Mouse (Mus musculus) embryonic facial prominence, embryonic 14.5 days (tissue): Measurements from ENCODE around the gene Acss3. TPM values are rescaled to one million over a fixed set of nuclear protein-coding genes. Genes with fewer than 3 reads are reported as not detected.

Experiments
- ATAC-seq: fragments of 200-750 bp; cut with Nextera tagmentation; 2 replicates; pipeline ENCODE4 v1.8.0; 2017; ENCODE audit warnings: low read depth, moderate number of reproducible peaks, moderate TSS enrichment
- DNase-seq: peaks from one replicate; pipeline ENCODE4 v3.0.0-alpha.2; 2015; ENCODE audit warnings: low spot score
- H3K27ac ChIP-seq: fragments of 300-500 bp; sonication (generic); replicated peaks from 2 replicates; pipeline ENCODE4 v1.5.1; 2014; ENCODE audit warnings: low read depth, mild to moderate bottlenecking, low read length, moderate library complexity
- H3K27me3 ChIP-seq: fragments of 300-500 bp; sonication (generic); replicated peaks from 2 replicates; pipeline ENCODE4 v1.6.1; 2014; ENCODE audit warnings: low read length; ENCODE audit not compliant: control insufficient read depth, insufficient read depth
- H3K36me3 ChIP-seq: fragments of 300-500 bp; sonication (generic); 2 replicates; pipeline ENCODE4 v1.6.1; 2014; ENCODE audit warnings: low read length, mixed read lengths; ENCODE audit not compliant: control insufficient read depth, insufficient read depth
- H3K4me1 ChIP-seq: fragments of 300-500 bp; sonication (generic); 2 replicates; pipeline ENCODE4 v1.6.1; 2014; ENCODE audit warnings: antibody characterized with exemption, low read length; ENCODE audit not compliant: control insufficient read depth, insufficient read depth
- H3K4me2 ChIP-seq: fragments of 300-500 bp; sonication (generic); 2 replicates; pipeline ENCODE4 v1.6.1; 2014; ENCODE audit warnings: low read depth, mild to moderate bottlenecking, low read length, moderate library complexity, mixed read lengths
- H3K4me3 ChIP-seq: fragments of 300-500 bp; sonication (generic); 2 replicates; pipeline ENCODE4 v1.5.1; 2014; ENCODE audit warnings: low read depth, mild to moderate bottlenecking, low read length
- H3K9ac ChIP-seq: fragments of 300-500 bp; sonication (generic); 2 replicates; pipeline ENCODE4 v1.6.1; 2014; ENCODE audit warnings: low read depth, mild to moderate bottlenecking, low read length, moderate library complexity, mixed read lengths
- H3K9me3 ChIP-seq: fragments of 300-500 bp; sonication (generic); 2 replicates; pipeline ENCODE4 v1.6.1; 2016; ENCODE audit warnings: low read length; ENCODE audit not compliant: control insufficient read depth
- WGBS: fragments of 180-500 bp; shearing (Covaris S2); extraction: QIAGEN DNeasy Blood & Tissue Kit; methylation state at CpG from one replicate; pipeline ENCODE4 v1.1.7; 2014; 5-methylcytosine and 5-hydroxymethylcytosine counted together
- polyA plus RNA-seq: library from polyadenylated mRNA; unstranded; fragments of >200 nt; fragmentation: Nextera tagmentation; extraction: Ambion mirVana; gene quantifications from 2 replicates; pipeline ENCODE4 v1.2.1, GENCODE M21; 2014

Gene Acss3
- 3.2 and 4.9 TPM in 2 replicates for polyA plus RNA-seq

DNA sequence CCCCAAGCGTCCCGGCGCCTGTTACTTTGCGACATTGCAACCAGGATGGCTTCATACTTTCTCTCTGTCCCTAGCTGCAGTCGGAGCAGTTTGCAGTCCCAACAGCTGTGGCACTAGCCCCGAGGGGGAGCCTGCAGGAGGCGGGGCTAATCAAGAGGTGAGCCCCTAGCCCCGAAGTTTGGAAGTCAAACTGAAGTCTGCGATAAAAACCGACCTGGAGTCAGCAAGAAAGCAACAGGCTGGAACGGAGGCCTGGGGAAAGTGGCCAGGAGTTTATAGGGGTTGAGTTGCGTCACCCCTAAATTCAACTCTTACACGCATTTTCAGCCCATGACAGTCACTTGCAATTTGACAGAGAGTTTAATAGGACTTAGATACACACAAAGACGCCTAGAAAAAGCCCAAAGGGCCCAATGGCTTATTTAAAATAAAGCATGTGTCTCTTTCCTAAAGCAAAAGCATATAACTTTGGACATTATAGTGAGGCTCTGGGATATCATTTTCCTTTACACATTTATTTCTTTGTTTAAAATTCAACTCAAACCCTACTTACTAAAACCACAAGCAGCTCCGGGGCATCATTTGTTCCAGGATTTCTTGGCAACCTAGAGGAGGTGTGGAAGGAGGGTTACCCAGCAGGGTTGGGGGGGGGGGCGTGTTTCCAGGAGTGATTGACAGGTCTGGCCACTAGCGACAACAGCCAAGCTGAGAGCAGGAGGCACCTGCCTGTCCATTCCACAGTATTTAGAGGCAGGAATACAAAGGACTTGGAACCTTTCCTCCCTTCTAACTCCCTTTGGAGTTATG, at the start of gene Acss3:
TSS of gene Acss3 (minus strand) at position 140 of the 807 bp plus-strand sequence.
- WGBS = 2% methylated on average over 17 of the region's 17 CpGs
- Histone ChIP-seq H3K9me3 (no peaks in the 10 kb centered on the region), H3K36me3 (no peaks in the 10 kb centered on the region), H3K4me1 (peaks cover 5% of the 10 kb centered on the region; the same call in 1 of the 2 replicates), H3K4me2 (peak within 1 kb of the TSS; percentile 75), H3K27ac (0 out of 2 replicates have a peak within 1 kb of the TSS, but pooled peaks have one; percentile 35), H3K27me3 (no peaks in the 10 kb centered on the region), H3K4me3 (peak within 1 kb of the TSS; percentile 61), H3K9ac (peak within 1 kb of the TSS; percentile 71)
- peak; percentile 96 for ATAC-seq
- DNase-seq = peak; percentile 91

- DNase-seq = peak; percentile 2
- no peak overlapping the region for H3K9ac ChIP-seq
- H3K4me2 ChIP-seq = no peak overlapping the region
- H3K9me3 ChIP-seq = no peaks in the 10 kb centered on the region
- H3K4me3 ChIP-seq = no peak overlapping the region
- no peak for ATAC-seq
- no peaks in the 10 kb centered on the region for H3K36me3 ChIP-seq
- H3K27me3 ChIP-seq = no peaks in the 10 kb centered on the region
- H3K4me1 ChIP-seq = no peaks in the 10 kb centered on the region
- 70% methylated on average over 3 of the region's 3 CpGs for WGBS
- H3K27ac ChIP-seq = no peak overlapping the region
Measured at GRCm38 (mm10) chr10:107172003-107172689, 48.7 kb upstream of the Acss3 start.

DNA sequence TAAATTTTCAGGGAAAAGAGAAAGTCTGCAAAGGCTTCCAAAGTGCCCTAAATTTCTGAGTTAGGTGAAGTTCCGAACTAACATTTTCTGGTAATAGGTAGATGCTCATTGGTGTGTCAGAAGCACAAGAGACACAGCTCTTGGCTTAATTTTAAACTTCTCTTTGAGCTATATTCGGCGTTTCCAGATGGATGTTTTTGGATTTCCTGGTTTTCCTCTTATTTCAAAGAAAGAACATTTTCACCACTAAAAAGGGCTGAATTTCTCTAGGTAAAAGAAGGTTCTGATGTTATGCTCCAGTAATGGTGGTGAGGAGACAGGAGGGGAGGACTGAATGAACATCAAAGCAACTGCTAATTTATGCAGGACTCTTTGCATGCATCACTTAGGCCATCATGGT, 43.0 kb upstream of the Acss3 start:
- no peak overlapping the region for H3K4me3 ChIP-seq
- no peaks in the 10 kb centered on the region for H3K27me3 ChIP-seq
- ATAC-seq = no peak
- H3K36me3 ChIP-seq = no peaks in the 10 kb centered on the region
- H3K4me1 ChIP-seq = no peaks in the 10 kb centered on the region
- DNase-seq = no peak
- H3K9ac ChIP-seq = no peak overlapping the region
- H3K9me3 ChIP-seq = no peaks in the 10 kb centered on the region
- H3K27ac ChIP-seq = no peak overlapping the region
- WGBS = 79% methylated on average over 3 of the region's 3 CpGs
- no peak overlapping the region for H3K4me2 ChIP-seq

GRCm38 (mm10) chr10:107148759-107149158, 25.3 kb upstream of the Acss3 start:
- Histone ChIP-seq H3K36me3 (no peaks in the 10 kb centered on the region), H3K4me1 (no peaks in the 10 kb centered on the region), H3K9me3 (no peaks in the 10 kb centered on the region), H3K9ac (no peak overlapping the region), H3K4me2 (no peak overlapping the region), H3K4me3 (no peak overlapping the region), H3K27me3 (no peaks in the 10 kb centered on the region), H3K27ac (no peak overlapping the region)
- DNase-seq (no peak), ATAC-seq (no peak)
- 98% methylated on average over 1 of the region's 1 CpGs for WGBS

- no peaks in the 10 kb centered on the region for H3K4me1 ChIP-seq
- no peak for ATAC-seq
- H3K27ac ChIP-seq = no peak overlapping the region
- H3K9me3 ChIP-seq = no peaks in the 10 kb centered on the region
- H3K9ac ChIP-seq = no peak overlapping the region
- H3K4me2 ChIP-seq = no peak overlapping the region
- H3K27me3 ChIP-seq = no peaks in the 10 kb centered on the region
- WGBS = 23% methylated on average over 1 of the region's 1 CpGs
- no peak for DNase-seq
- H3K4me3 ChIP-seq = no peak overlapping the region
- no peaks in the 10 kb centered on the region for H3K36me3 ChIP-seq
Measured at GRCm38 (mm10) chr10:107144016-107144415, 20.5 kb upstream of the Acss3 start.

DNA sequence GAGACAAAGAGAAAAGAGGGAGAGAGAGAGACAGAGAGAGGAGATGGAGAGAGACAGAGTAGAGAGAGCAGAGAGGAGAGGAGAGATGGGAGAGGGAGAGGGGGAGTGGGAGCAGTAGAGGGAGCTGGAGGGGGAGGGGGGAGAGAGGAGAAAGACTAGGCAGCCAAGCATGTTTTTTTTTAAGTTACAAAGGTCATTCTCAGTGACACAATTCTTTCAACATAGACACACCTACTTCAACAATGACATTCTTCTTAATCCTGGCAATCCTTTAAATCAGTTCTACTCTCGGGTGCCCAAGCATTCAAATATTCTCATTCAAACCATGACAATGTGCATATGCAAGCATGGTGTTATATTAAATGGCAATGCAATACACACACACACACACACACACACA, 19.4 kb upstream of the Acss3 start:
- no peak for DNase-seq

GRCm38 (mm10) chr10:107122744-107123528, 532 bp downstream of the Acss3 start:
- no peaks in the 10 kb centered on the region for H3K9me3 ChIP-seq
- peak overlapping the region; percentile 75 for H3K4me2 ChIP-seq
- 7% methylated on average over 9 of the region's 9 CpGs for WGBS
- peaks cover 5% of the 10 kb centered on the region; the same call in 1 of the 2 replicates for H3K4me1 ChIP-seq
- ATAC-seq = peak; percentile 13
- peak overlapping the region; percentile 61 for H3K4me3 ChIP-seq
- peak overlapping the region; percentile 71 for H3K9ac ChIP-seq
- DNase-seq = no peak
- 0 out of 2 replicates have a peak overlapping the region, but pooled peaks have one; percentile 35 for H3K27ac ChIP-seq
- H3K36me3 ChIP-seq = no peaks in the 10 kb centered on the region
- H3K27me3 ChIP-seq = no peaks in the 10 kb centered on the region

More for the DNA sequence above, 19.4 kb upstream of the Acss3 start:
- Histone ChIP-seq H3K36me3 (no peaks in the 10 kb centered on the region), H3K27ac (no peak overlapping the region), H3K27me3 (no peaks in the 10 kb centered on the region), H3K4me1 (no peaks in the 10 kb centered on the region), H3K9me3 (no peaks in the 10 kb centered on the region), H3K4me3 (no peak overlapping the region), H3K9ac (no peak overlapping the region), H3K4me2 (no peak overlapping the region)
- ATAC-seq = no peak
- WGBS = 42% methylated on average over 1 of the region's 1 CpGs

- H3K27me3 ChIP-seq = no peaks in the 10 kb centered on the region
- no peak for DNase-seq
- H3K9ac ChIP-seq = no peak overlapping the region
- peaks cover 5% of the 10 kb centered on the region; the same call in 1 of the 2 replicates for H3K4me1 ChIP-seq
- no peaks in the 10 kb centered on the region for H3K9me3 ChIP-seq
- H3K4me3 ChIP-seq = no peak overlapping the region
- WGBS = 93% methylated on average over 9 of the region's 9 CpGs
- H3K4me2 ChIP-seq = no peak overlapping the region
- ATAC-seq = no peak
- H3K27ac ChIP-seq = no peak overlapping the region
- no peaks in the 10 kb centered on the region for H3K36me3 ChIP-seq
Measured at GRCm38 (mm10) chr10:107121301-107121700, 2.2 kb downstream of the Acss3 start.
